Mouse (Mus musculus) c-Kit-positive CD71-positive TER-119-negative erythroid progenitor cells, embryonic 14.5 days (primary cell): Measurements from ENCODE around the gene Gm49321.

Source experiments
- DNase-seq: peaks from one replicate; pipeline ENCODE4 v3.0.0-alpha.2; 2013; ENCODE audit warnings: low read depth

Gm49321 gene

DNA sequence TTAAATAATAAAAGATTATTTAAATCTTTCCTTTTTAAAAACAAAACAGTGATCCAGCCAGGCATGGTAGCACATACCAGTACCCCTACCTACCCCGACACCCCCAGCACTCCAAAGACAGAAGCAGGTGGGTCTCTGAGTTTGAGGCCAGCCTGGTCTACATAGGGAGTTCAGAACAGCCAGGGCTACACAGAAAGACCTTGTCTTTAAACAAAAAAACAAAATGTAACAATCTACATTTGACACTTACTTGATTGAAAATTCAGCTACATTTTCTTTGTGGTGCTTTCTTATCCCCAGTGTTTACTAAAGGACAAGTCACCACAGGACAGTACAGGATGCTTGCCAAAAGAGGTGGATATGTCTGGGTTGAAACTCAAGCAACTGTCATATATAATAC, at the start of gene Gm49321:
Gene Gm49321, plus strand, starts transcription at position 301 of the 400 bp plus-strand sequence.
- no peak for DNase-seq

DNA sequence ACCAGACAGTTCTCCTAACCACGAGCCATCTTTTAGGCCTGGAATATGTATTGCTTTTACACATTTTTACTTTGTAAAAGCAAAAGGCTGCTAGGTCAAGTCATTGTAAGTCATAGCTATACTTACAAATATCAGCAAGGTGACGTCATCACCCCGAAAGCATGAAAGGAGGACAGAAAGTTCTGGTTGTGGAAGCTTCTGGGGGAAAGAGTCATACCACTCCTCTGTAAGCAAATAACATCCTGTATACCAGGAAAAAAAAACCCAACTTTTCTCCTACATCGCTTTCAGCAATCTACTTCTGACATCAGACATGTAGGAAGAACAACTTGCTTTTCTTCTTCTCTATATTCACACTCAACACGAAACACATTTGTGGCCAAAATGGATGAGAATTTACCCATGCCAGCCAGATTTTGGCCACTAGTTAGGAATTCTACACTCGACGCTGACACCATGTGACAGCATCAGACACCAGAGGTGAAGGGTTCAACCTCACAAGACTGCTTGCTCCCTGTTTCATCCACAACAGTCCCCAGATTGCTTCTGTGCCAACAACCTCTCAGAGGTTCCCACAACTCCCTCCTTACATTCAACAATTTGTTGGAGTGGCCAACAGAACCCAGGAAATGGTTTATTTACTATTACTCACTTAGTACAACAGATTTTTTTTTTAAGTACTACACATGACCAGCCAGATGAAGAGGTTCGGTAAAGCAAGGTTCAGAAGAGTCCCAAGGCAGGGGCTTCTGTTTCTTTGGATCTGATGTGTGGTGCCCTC, 49.3 kb upstream of the Gm49321 start:
- no peak for DNase-seq

DNA sequence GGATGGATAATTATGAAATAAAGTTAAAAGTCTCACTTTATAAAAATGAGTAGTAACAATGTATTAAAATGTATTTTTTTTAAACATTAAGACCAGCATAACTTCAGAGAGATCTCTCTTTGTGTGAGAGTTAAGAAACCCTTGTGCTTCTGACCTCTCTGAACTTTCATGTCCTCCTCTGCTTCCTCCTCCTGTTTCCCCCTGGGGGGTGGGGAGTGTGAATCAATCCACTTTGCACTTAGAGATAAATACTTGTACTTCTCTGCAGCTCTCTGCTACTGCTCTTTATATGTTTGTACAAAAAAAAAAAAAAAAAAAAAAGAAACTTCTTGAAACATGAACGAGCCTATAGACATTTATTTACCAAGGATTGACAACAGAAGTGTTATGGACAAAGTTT, 47.9 kb upstream of the Gm49321 start:
- no peak for DNase-seq

DNA sequence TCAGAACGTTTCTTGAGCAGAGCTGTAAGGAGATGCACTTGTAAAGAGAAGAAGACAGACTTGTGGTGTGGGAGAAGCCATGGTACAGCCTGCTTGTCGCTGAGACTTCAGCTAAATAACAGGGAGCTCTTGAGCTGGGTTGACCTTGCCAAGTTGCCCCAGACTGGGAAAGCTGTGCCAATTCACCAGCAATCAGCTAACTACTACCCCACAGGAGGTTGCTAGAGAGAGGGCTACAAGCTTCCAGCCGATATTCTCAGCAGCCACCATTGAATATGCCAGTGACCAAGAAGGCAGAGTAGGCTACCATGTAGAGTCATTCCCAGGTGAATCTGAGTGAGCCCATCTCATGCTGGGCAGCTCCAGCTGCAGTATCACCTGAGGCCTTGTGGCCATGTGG, 47.4 kb upstream of the Gm49321 start:
- DNase-seq, result no peak

DNA sequence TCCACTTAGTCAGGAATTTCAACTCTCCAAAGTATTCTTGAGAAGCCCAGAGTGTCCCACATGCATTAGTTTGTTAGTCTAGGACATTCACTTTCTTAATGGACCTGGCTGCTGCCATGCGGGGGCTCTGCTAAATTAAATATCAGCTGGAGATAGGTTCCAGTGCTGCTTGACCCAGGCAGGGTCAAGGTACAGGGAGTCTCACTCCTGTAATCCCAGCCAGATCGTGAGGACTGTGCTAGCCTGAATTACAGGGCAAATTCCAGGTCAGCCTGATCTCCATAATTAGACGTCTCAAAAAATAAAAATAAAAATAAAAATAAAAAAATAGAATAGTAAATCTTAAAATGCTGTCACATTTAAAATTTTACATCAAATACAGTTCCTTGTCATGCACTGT, 44.8 kb upstream of the Gm49321 start:
- DNase-seq, result no peak

DNA sequence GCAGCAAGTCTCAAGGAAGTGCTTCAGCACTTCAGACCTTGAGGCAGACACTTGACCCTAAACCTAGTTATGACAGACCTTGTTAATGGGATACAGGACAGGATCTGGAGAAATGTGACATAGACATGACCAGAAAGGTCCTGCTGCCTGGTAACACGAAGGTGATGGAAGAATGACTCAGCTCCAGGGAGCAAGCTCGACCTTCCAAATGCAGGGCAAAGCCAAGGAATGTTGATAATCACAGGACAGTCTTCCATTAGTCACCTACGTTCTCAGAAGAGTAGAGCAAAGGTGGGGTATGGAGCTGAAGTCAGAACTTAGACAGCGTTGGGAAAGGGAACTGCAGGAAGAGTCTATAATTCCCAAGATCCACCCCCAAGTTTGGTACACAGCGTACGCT, 42.6 kb upstream of the Gm49321 start:
- no peak for DNase-seq

DNA sequence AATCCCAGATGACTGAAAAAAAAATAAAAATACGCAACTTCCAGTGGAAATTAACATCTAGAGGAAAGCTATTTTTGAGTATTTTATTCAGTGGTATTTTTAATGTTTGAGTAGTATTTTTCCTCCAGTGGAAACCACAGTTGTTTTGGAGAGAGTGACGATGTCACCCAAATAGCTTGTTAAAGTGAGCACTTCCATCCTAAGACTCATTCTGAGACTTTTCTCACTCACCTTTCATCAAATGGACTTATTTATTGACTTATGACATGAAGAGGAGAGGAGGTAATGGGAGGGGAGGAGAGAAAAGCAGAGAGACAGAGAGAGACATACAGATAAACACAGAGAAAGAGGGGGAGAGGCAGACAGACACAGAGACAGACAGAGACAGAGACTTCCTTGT, 41.8 kb upstream of the Gm49321 start:
- no peak for DNase-seq

DNA sequence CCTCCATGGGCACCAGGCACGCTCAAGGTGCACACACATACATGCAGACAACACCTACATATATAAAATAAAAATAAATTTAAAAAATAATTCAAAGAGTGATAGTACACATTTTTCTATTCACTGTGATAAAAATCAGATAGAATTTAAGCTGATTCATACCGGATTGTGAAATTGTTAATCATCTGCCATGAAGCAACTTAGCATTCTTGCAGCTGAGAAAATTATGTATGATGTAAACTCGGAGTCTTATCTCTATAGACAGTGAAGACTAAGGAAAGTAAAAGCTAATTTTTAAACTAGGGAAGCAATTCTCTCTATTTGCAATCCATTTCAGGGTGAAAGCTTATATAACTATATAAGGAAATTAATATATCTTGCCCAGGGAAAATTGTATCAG, 41.0 kb upstream of the Gm49321 start:
- no peak for DNase-seq

DNA sequence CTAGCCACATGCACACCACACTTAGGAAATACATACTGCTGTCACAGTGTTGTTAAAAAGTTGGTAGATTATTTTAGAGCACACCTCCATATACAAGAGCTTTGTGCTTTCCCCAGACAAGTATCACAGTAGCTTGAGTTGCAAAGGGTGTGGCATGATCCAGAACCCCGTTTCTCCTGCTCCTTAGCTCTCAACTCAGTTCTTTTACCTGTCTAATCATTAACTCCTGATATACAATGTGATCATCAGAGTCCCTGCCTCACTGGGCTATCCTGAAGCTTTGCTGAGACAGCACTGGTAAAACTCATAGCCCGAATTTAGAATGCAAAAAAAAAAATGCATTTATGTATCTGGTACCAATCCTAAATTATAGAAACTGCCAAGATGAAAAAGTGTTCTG, 39.2 kb upstream of the Gm49321 start:
- DNase-seq, result no peak

DNA sequence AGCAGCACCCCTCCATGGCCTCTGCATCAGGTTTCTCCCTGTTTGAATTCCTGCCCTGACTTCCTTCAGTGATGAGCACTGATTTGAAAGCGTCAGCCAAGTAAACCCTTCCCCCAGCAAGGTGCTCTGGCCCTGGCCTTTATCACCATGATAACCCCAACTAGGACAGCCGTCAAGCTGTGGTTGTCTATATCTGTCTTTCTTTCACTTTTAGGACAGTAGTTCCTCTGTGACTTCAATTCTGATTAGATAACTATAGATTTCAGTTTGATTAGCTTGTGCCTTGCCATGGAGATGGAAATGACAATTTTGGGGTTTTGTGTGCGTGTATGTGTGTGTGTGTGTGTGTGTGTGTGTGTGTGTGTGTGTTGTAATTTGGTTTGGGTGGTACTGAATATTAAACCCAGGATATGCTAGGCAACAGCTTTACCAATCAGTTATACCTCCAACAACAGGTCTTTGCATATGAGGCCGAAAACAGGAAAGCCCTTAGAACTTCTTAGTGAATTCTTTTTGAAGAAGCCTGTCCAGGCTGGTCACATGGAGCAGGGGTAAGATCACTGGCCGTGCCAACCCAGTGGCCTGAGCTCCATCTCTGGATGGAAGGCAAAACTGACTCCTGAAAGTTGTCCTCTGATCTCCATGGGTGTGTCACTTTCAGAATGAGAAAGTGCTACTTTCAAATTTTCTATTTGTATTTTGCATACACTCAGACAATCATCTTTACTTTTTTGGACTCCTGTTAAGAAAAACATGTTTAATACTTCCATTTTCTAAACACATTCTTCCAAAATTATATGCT, 33.1 kb upstream of the Gm49321 start:
- no peak for DNase-seq

DNA sequence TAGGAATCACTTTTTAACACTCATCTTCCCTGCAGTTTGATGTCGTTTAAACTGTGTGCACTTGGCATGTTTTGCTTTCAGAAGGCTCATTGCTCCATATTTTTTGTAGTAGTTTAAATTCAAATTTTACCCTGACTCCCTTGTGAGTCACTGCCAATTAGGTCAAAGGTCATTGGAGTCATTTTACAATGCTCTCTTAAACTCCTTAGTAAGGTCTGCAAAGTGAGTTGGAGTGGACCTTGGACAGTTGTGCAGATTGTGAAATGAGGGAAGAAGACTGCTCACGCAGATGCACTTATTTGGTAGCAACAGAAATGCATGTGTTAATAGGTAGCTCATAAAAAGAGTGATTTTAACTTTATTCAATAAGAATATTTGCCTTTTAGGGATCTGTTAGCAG, 32.4 kb upstream of the Gm49321 start:
- no peak for DNase-seq

DNA sequence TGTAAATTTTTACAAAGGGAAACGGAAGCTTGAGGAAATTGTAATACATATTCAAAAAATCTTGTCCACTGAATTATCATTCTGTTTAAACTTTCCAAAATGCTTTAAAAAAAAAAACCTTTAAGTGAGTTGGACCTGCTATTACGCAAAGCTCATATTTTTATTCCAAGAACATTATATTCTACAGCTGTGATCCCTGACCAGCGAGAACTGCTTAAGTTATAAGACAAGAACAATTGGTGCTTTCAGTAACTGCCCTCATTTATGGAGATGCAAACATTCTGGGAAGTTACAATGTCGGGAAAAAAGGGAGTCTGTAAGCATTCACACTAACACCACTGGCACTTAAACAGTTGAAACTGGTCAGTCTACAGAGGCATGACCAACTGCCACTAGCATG, 31.9 kb upstream of the Gm49321 start:
- no peak for DNase-seq

DNA sequence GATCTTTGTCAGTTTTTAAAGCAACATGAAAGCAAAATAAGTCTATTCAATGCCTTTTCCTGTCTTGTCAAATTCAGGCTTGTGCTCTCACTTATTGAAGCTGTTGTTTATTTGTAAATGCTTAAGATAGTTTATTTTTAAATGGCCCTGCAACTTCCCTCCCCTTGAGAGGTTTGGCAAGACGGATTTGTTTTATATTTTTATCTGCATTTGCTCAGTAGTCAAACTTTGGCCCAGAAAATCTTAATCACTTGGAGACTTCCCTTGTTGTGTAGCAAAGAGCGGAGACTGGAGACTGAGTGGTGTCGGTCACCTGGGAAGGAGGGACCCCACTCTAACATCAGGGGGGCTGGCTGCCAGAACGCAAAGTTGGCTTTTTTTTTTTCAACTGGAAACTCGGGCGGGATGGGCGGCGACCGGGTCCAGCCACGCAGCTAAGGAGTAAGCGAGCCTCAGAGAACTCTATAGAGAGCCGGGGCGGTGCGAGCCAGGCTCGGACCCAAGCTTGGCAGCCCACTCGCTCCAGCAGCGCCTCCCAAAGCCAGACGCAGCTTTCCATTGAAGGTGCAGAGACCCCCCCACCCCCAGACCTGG, 30.3 kb upstream of the Gm49321 start:
- DNase-seq, result no peak

DNA sequence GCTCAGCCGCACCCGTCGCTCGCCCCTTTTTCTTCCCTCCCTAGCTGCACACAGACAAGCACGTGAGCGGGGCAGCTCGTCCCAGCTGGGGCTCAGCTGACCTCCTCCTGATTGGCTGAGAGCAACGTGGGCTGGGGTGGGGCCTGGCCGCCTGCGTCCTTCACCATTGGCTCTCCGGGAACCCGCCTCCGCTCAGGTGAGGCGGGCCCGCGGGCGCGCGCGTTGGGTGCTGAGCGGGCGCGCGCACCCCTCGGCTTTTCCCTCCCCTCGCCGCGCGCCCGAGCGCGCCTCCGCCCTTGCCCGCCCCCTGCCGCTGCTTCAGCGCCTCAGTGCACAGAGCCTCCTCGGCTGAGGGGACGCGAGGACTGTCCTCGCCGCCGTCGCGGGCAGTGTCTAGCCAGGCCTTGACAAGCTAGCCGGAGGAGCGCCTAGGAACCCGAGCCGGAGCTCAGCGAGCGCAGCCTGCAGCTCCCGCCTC, 29.7 kb upstream of the Gm49321 start:
- peak; percentile 87 for DNase-seq

DNA sequence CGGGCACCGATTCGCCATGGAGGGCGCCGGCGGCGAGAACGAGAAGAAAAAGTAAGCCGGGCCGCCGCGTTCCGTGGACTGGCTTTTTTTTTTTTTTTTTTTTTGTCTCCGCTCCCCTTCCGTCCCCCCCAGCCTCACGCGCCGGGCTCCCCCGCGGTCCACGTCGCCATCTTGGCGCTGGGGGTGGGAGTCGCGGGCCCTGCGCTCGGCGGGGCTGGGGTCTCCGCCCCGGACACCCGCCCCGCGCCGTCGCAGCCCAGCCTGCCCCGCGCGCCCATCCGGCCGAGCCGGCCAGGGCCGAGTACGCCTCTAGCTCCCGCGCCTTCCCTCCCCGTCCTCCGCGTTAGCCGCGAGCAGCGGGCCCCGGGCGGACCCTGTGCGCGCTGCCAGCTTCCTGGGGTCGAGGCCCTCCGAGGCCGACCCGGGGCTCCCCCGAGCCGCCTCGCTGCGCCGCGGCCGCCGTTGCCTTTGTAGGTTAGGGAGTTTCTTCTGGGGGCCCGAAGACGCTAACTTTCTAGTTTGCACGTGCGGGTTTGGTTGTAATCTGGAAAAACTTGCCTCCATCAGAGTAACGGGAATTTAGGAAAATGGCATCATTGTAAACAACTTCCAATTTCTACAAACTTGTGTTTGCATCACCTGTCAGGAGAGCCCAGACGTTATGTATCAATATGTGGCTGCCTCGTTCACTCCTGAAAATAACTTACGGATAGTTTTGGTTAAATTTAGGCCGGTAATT, 29.0 kb upstream of the Gm49321 start:
- peak; percentile 10 for DNase-seq

DNA sequence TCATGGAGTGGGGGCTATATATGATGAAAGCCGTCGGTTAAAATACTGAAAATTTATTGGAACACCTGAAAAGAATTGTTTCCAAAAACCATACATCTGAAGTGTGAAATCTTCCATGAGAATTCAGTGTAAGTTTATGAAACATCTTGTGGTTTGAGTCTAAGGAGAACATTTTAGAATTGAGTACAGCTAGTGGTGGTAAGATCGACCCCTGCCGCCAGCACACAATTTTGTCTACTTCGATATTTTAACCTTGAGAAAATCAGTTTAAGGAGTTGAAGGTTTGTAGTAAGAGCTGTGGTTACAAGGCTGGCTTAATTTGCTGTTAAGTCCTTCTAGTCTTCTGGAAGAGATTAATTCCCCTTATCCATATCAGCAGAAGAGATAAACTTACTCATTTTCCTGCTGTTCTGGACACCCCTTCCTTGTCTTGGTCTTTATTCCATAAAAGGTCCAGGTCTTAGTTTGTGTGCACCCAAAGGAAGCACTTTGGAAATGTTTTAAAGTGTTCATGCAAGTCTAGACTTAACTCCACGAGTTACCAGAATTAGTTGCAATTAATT, 28.4 kb upstream of the Gm49321 start:
- peak; percentile 14 for DNase-seq

DNA sequence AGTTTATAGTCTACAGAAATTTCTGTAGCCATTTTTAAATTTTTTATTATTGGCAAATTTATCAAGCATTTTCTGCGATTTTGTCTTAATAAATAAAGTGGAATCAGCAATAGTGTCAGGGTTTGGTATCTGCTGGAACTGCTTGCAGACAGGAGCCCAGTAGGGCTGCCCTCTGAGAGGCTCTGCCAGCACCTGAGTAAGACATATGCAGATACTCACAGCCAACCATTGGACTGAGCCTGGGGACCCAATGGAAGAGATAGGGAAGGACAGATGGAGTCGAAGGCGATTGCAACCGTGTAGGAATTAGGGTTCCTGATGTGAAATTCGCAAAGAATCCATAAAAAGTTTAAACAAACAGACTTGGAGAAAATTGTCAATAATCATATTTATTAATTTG, 19.0 kb upstream of the Gm49321 start:
- no peak for DNase-seq

DNA sequence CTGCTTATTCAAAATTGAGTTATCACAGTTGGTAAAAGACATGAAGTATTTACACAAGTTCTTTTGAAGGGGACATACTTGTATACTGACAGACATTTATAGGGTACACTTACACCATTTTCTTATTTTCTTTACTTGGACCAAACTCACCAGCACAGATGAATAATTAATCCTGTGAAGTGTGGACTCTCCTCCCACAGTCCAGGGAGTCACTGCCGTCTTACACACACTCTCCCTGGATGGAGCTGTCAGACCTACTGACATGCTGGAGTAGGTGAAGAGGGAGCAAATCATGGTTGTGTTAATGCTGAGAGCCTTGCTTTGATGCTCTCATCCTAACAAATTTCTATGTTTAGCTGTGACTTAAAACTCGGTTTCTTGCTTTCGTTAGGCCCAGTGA, 7.2 kb upstream of the Gm49321 start:
- no peak for DNase-seq

DNA sequence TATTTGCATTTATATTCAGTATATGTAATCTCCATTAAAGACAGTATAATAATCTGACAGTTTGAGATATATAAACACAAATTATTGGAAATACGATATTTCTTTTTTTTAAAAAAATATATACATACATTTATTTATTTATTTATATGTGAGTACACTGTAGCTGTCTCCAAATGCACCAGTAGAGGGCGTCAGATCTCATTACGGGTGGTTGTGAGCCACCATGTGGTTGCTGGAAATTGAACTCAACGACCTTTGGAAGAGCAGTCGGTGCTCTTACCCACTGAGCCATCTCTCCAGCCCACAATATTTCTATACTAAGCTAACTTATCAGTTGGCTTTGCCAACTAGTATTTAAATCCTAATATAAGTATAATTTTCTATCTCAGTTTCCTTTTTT, 6.2 kb upstream of the Gm49321 start:
- DNase-seq, result peak; percentile 45

DNA sequence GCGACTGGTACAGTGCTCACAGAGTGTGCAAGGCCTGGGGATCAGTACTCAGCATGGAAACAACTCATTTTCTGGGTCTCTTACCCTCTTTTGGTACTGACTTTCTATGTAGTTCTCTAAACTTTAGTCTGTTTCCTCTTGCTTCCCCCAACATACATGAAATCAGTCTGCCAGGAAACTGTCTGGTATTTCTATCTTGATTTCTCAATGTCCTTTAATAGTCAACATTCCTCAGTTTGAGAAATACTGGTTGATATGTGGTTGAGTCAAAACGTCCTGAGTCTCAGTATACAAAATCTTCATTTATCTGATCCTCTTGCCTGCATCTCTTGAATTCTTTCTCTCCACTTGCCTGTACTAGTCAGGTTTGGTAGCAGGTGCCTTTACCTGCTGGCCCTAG, 2.9 kb upstream of the Gm49321 start:
- DNase-seq, result no peak

DNA sequence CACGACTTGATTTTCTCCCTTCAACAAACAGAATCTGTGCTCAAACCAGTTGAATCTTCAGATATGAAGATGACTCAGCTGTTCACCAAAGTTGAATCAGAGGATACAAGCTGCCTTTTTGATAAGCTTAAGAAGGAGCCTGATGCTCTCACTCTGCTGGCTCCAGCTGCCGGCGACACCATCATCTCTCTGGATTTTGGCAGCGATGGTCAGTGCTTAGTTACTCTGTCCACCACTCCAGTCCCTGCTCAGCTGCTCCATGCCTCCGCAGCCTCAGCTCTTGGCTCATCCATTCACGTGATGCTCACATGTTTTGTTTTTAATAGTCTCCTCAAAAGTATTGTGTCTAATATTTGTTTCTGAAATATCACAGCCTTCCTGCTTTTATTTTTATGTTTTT, 2.1 kb downstream of the Gm49321 start:
- DNase-seq, result no peak

DNA sequence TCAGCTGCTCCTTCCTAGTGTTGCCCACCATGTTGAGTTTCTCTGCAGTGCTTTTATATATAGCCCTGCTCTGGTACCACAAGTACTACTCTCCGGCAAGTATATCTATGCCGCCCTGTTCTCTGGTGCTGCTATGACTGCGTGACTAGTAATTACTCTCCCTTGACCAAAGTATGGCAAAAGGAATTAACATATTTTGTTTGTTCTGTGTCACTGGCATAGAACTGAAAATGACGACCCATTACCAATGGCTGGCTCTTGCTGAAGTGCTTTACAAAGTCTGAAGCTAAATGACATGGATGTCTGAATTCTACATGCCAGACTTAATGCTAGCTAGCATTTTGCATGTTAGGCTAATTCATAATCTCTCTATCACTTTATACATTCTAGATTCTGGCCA, 11.0 kb downstream of the Gm49321 start:
- no peak for DNase-seq
